ENCODE assay signal across 8 mouse cellular contexts in genomic region chr14:55672741-55673060, GRCm38 (mm10). TPM values are rescaled to one million over a fixed set of nuclear protein-coding genes. Genes with fewer than 3 reads are reported as not detected.
DNase-seq lines count a peak whose midpoint lies in the region; ATAC-seq and TF ChIP-seq lines count a peak whose summit lies in the region.

No protein-coding gene starts in this region.

- H3K36me3 ChIP-seq in kidney, embryonic 16.5 days (ENCODE audit: insufficient read depth, low read length) = peaks cover 32% of the 10 kb centered on the region
- peaks cover 27% of the 10 kb centered on the region for H3K36me3 ChIP-seq in hindbrain, embryonic 15.5 days
- peaks cover 27% of the 10 kb centered on the region for H3K36me3 ChIP-seq in midbrain, embryonic 14.5 days (ENCODE audit: control insufficient read depth, insufficient read depth, low read length)

- no peaks in the 10 kb centered on the region for H3K9me3 ChIP-seq in kidney, embryonic 16.5 days (ENCODE audit: low read length)
- no peaks in the 10 kb centered on the region for H3K9me3 ChIP-seq in hindbrain, embryonic 15.5 days
- no peaks in the 10 kb centered on the region for H3K9me3 ChIP-seq in midbrain, embryonic 14.5 days (ENCODE audit: control insufficient read depth, low read length)

- no peak for ATAC-seq in kidney, embryonic 16.5 days (ENCODE audit: low FRiP score, low TSS enrichment)
- no peak for ATAC-seq in hindbrain, embryonic 15.5 days (ENCODE audit: low FRiP score, low read depth)
- ATAC-seq in midbrain, embryonic 14.5 days (ENCODE audit: low FRiP score, low TSS enrichment) = no peak
- ATAC-seq in frontal cortex, adult (ENCODE audit: low TSS enrichment) = no peak

- H3K9ac ChIP-seq in kidney, embryonic 16.5 days (replicated peaks; ENCODE audit: low read length) = peak overlapping the region; percentile 61
- peak overlapping the region; percentile 45 for H3K9ac ChIP-seq in hindbrain, embryonic 15.5 days
- H3K9ac ChIP-seq in midbrain, embryonic 14.5 days (replicated peaks; ENCODE audit: low read length) = peak overlapping the region; percentile 34; the same call in 1 of the 2 replicates

- no peaks in the 10 kb centered on the region for H3K27me3 ChIP-seq in kidney, embryonic 16.5 days (ENCODE audit: insufficient read depth, low read length)
- H3K27me3 ChIP-seq in hindbrain, embryonic 15.5 days = no peaks in the 10 kb centered on the region
- no peaks in the 10 kb centered on the region for H3K27me3 ChIP-seq in midbrain, embryonic 14.5 days (ENCODE audit: control insufficient read depth, insufficient read depth, low read length)

- no peak for DNase-seq in kidney, postnatal 36 days
- DNase-seq in midbrain, embryonic 14.5 days = no peak
- no peak for DNase-seq in layer of hippocampus, postnatal 25 days (ENCODE audit: extremely low spot score in 1 of 2, low spot score in 1 of 2)
- DNase-seq in thymus, postnatal 36 days = no peak

- H3K4me3 ChIP-seq in kidney, embryonic 16.5 days (ENCODE audit: low read length) = peak overlapping the region; percentile 94
- peak overlapping the region; percentile 69; the same call in 1 of the 2 replicates for H3K4me3 ChIP-seq in cortical plate, adult 2 months (ENCODE audit: insufficient read depth, low read length)
- peak overlapping the region; percentile 65 for H3K4me3 ChIP-seq in hindbrain, embryonic 15.5 days
- H3K4me3 ChIP-seq in midbrain, embryonic 14.5 days (replicated peaks; ENCODE audit: low read depth, low read length) = peak overlapping the region; percentile 51

- H3K4me1 ChIP-seq in kidney, embryonic 16.5 days (ENCODE audit: insufficient read depth, low read length) = peaks cover 15% of the 10 kb centered on the region
- H3K4me1 ChIP-seq in cortical plate, adult 2 months (ENCODE audit: control insufficient read depth, insufficient read depth, low read length) = 0 out of 2 replicates have a peak, but pooled peaks cover 4% of the 10 kb centered on the region
- peaks cover 28% of the 10 kb centered on the region for H3K4me1 ChIP-seq in hindbrain, embryonic 15.5 days (replicated peaks)
- peaks cover 14% of the 10 kb centered on the region for H3K4me1 ChIP-seq in midbrain, embryonic 14.5 days (ENCODE audit: control insufficient read depth, insufficient read depth, low read length)

- 77% methylated on average over 7 of the region's 7 CpGs for WGBS in kidney, embryonic 16.5 days
- WGBS in hindbrain, embryonic 15.5 days = 88% methylated on average over 7 of the region's 7 CpGs
- WGBS in midbrain, embryonic 14.5 days = 84% methylated on average over 7 of the region's 7 CpGs

- no peak for TF ChIP-seq POLR2A in cortical plate, adult 2 months (IDR thresholded peaks at IDR 0.05; ENCODE audit: extremely low read depth, insufficient read depth, low read length)

- no peak for TF ChIP-seq CTCF in cortical plate, adult 2 months (IDR thresholded peaks at IDR 0.05; ENCODE audit: extremely low read depth, insufficient read depth, low read length)

- peak overlapping the region; percentile 13; the same call in 1 of the 2 replicates for H3K27ac ChIP-seq in kidney, embryonic 16.5 days (ENCODE audit: low read length)
- no peak overlapping the region for H3K27ac ChIP-seq in cortical plate, adult 2 months (ENCODE audit: insufficient read depth, low read length)
- H3K27ac ChIP-seq in hindbrain, embryonic 15.5 days (replicated peaks) = peak overlapping the region; percentile 93; the same call in 1 of the 2 replicates
- H3K27ac ChIP-seq in midbrain, embryonic 14.5 days (replicated peaks; ENCODE audit: low read depth, low read length) = no peak overlapping the region

- peak overlapping the region; percentile 74 for H3K4me2 ChIP-seq in kidney, embryonic 16.5 days (replicated peaks; ENCODE audit: low read depth, low read length)
- H3K4me2 ChIP-seq in hindbrain, embryonic 15.5 days = peak overlapping the region; percentile 65
- peak overlapping the region; percentile 97 for H3K4me2 ChIP-seq in midbrain, embryonic 14.5 days (ENCODE audit: low read length)

RNA-seq across cellular contexts. Expression of gene Nedd8, which starts 0.8 kb away (rescaled TPM):
- 514 and 521 TPM in 2 replicates for polyA plus RNA-seq in kidney, embryonic 16.5 days (2015; fragmentation: Nextera tagmentation; extraction: Ambion mirVana)
- polyA plus RNA-seq in cortical plate, adult 2 months (2012; rRNA removed) = 346 and 353 TPM in 2 replicates
- 554 and 597 TPM in 2 replicates for polyA plus RNA-seq in hindbrain, embryonic 15.5 days (2015; fragmentation: Nextera tagmentation; extraction: Ambion mirVana)
- 529 and 660 TPM in 2 replicates for polyA plus RNA-seq in midbrain, embryonic 14.5 days (2014; fragmentation: Nextera tagmentation; extraction: Ambion mirVana)
- total RNA-seq in layer of hippocampus, postnatal 25 days (2021) = 100 to 1,000 TPM; 303 to 311 TPM

RNA-seq across cellular contexts. Expression of gene Gmpr2, which starts 1.0 kb away (rescaled TPM):
- polyA plus RNA-seq in kidney, embryonic 16.5 days (2015; fragmentation: Nextera tagmentation; extraction: Ambion mirVana) = 74.1 and 74.2 TPM in 2 replicates
- 31.4 and 35.1 TPM in 2 replicates for polyA plus RNA-seq in cortical plate, adult 2 months (2012; rRNA removed)
- polyA plus RNA-seq in hindbrain, embryonic 15.5 days (2015; fragmentation: Nextera tagmentation; extraction: Ambion mirVana) = 45.7 TPM in 2 replicates
- 41.0 and 42.3 TPM in 2 replicates for polyA plus RNA-seq in midbrain, embryonic 14.5 days (2014; fragmentation: Nextera tagmentation; extraction: Ambion mirVana)
- total RNA-seq in layer of hippocampus, postnatal 25 days (2021) = 10 to 100 TPM; 26.8 to 29.3 TPM

RNA-seq across cellular contexts. Expression of gene Tinf2, which starts 8.9 kb away (rescaled TPM):
- 43.9 and 44.5 TPM in 2 replicates for polyA plus RNA-seq in kidney, embryonic 16.5 days (2015; fragmentation: Nextera tagmentation; extraction: Ambion mirVana)
- polyA plus RNA-seq in cortical plate, adult 2 months (2012; rRNA removed) = 16.1 and 18.7 TPM in 2 replicates
- polyA plus RNA-seq in hindbrain, embryonic 15.5 days (2015; fragmentation: Nextera tagmentation; extraction: Ambion mirVana) = 24.9 and 27.0 TPM in 2 replicates
- polyA plus RNA-seq in midbrain, embryonic 14.5 days (2014; fragmentation: Nextera tagmentation; extraction: Ambion mirVana) = 23.4 and 26.9 TPM in 2 replicates
- total RNA-seq in layer of hippocampus, postnatal 25 days (2021) = 10 to 100 TPM; 14.0 to 14.9 TPM

RNA-seq across cellular contexts. Expression of gene Mdp1, which starts 12.4 kb away (rescaled TPM):
- polyA plus RNA-seq in kidney, embryonic 16.5 days (2015; fragmentation: Nextera tagmentation; extraction: Ambion mirVana) = 59.8 and 61.0 TPM in 2 replicates
- polyA plus RNA-seq in cortical plate, adult 2 months (2012; rRNA removed) = 46.8 and 47.9 TPM in 2 replicates
- polyA plus RNA-seq in hindbrain, embryonic 15.5 days (2015; fragmentation: Nextera tagmentation; extraction: Ambion mirVana) = 74.3 and 74.7 TPM in 2 replicates
- polyA plus RNA-seq in midbrain, embryonic 14.5 days (2014; fragmentation: Nextera tagmentation; extraction: Ambion mirVana) = 74.8 and 78.9 TPM in 2 replicates
- total RNA-seq in layer of hippocampus, postnatal 25 days (2021) = 10 to 100 TPM; 49.2 to 50.4 TPM

RNA-seq across cellular contexts. Expression of gene Tssk4, which starts 22.7 kb away (rescaled TPM):
- 1.1 and 1.3 TPM in 2 replicates for polyA plus RNA-seq in kidney, embryonic 16.5 days (2015; fragmentation: Nextera tagmentation; extraction: Ambion mirVana)
- polyA plus RNA-seq in cortical plate, adult 2 months (2012; rRNA removed) = 0.79 and 1.0 TPM in 2 replicates
- polyA plus RNA-seq in hindbrain, embryonic 15.5 days (2015; fragmentation: Nextera tagmentation; extraction: Ambion mirVana) = 0.30 and 0.40 TPM in 2 replicates
- 0.35 and 0.47 TPM in 2 replicates for polyA plus RNA-seq in midbrain, embryonic 14.5 days (2014; fragmentation: Nextera tagmentation; extraction: Ambion mirVana)
- under 1 TPM; 0.71 to 0.94 TPM for total RNA-seq in layer of hippocampus, postnatal 25 days (2021)

Comparison
In these comparisons a context has a peak if more than half of its experiments do, and no peak if none do; other contexts are left out.
1. H3K27ac ChIP-seq: peak in kidney, embryonic 16.5 days (single experiment) and hindbrain, embryonic 15.5 days (single experiment); none in cortical plate, adult 2 months (single experiment) and midbrain, embryonic 14.5 days (single experiment).
2. Peak in every context shown above with its lines, with median percentiles within 50 percentile points of each other: H3K4me2 ChIP-seq, H3K4me3 ChIP-seq and H3K9ac ChIP-seq.